12 mouse cellular contexts compared by ENCODE assay signal in the genomic region with DNA sequence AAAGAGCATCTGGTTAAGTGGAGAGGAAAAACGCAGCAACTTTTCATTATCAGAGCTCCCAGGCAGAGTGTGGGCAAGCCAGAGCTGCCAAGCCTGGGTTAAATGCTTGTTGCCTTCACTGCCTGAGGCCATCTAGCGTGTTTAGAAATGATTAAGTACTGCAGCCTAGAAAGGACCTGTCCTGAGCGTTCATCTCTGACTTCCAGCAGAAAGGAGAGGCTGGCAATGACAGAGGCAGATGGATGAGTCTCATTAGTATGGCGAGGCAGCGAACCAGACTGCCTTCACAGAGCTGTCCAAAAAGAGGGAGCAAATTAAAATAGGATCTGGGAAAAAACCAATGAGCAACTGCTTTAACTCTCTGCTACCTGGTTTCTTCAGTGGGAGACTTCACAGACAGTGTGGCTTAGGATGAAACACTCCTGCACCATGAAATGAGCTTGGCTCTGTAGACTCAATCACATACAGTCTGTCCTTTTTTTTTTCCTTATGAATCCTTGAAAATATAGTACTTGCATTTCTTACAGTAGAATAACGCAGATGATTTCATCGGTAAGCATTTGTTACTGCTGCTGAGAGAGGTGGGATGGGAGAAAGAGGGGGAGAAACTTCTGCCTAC.
DNase-seq lines count a peak whose midpoint lies in the region; ATAC-seq lines count a peak whose summit lies in the region.
"Had no signal": no experiment of that assay in that cellular context is flagged by ENCODE, and none has a peak within 500 bp of the region (broad histone marks: within the 10 kb centered on the region; RNA-seq: fewer than 3 reads in every experiment).

No protein-coding gene starts in this region.

- DNase-seq in forebrain, embryonic 10.5 days (ENCODE audit: extremely low spot score, low spot score), result no peak
- peak; percentile 17 for DNase-seq in embryonic facial prominence, embryonic 14.5 days (ENCODE audit: low spot score)
- peak; percentile 31 for DNase-seq in limb, embryonic 11.5 days (ENCODE audit: low spot score)
- DNase-seq in testis, postnatal 10 days (ENCODE audit: low spot score), result no peak
- DNase-seq in right cerebral cortex, adult 18-20 months, result no peak
- no peak for DNase-seq in frontal cortex, postnatal 14 days (ENCODE audit: low spot score in 2 of 2)
- DNase-seq: heart, postnatal 36 days; liver, embryonic 13.5 days had no signal

- H3K9ac ChIP-seq in forebrain, embryonic 13.5 days, result peak overlapping the region; percentile 12; the same call in 1 of the 2 replicates
- no peak overlapping the region for H3K9ac ChIP-seq in embryonic facial prominence, embryonic 14.5 days (ENCODE audit: low read depth, low read length)
- H3K9ac ChIP-seq in limb, embryonic 11.5 days (ENCODE audit: low read length), result no peak overlapping the region
- no peak overlapping the region for H3K9ac ChIP-seq in neural tube, embryonic 15.5 days (replicated peaks)
- H3K9ac ChIP-seq: embryonic facial prominence, embryonic 15.5 days; liver, embryonic 13.5 days; stomach, embryonic 15.5 days had no signal

- H3K9me3 ChIP-seq in forebrain, embryonic 13.5 days (replicated peaks), result no peaks in the 10 kb centered on the region
- H3K9me3 ChIP-seq in forebrain, embryonic 10.5 days, result no peaks in the 10 kb centered on the region
- H3K9me3 ChIP-seq in embryonic facial prominence, embryonic 14.5 days (ENCODE audit: control insufficient read depth, low read length), result no peaks in the 10 kb centered on the region
- H3K9me3 ChIP-seq in limb, embryonic 11.5 days (ENCODE audit: control insufficient read depth, low read length), result no peaks in the 10 kb centered on the region
- H3K9me3 ChIP-seq in neural tube, embryonic 15.5 days (replicated peaks), result no peaks in the 10 kb centered on the region
- H3K9me3 ChIP-seq: embryonic facial prominence, embryonic 15.5 days; liver, embryonic 13.5 days; stomach, embryonic 15.5 days had no signal

- H3K27ac ChIP-seq in forebrain, embryonic 13.5 days, result no peak overlapping the region
- H3K27ac ChIP-seq in forebrain, embryonic 10.5 days, result no peak overlapping the region
- H3K27ac ChIP-seq in embryonic facial prominence, embryonic 14.5 days (replicated peaks; ENCODE audit: low read depth, low read length), result no peak overlapping the region
- H3K27ac ChIP-seq in limb, embryonic 11.5 days (replicated peaks; ENCODE audit: low read depth, low read length), result no peak overlapping the region
- H3K27ac ChIP-seq in neural tube, embryonic 15.5 days (replicated peaks), result no peak overlapping the region
- H3K27ac ChIP-seq: embryonic facial prominence, embryonic 15.5 days; liver, embryonic 13.5 days; stomach, embryonic 15.5 days had no signal

- no peak overlapping the region for H3K4me3 ChIP-seq in forebrain, embryonic 13.5 days
- no peak overlapping the region for H3K4me3 ChIP-seq in forebrain, embryonic 10.5 days
- no peak overlapping the region for H3K4me3 ChIP-seq in embryonic facial prominence, embryonic 14.5 days (ENCODE audit: low read depth, low read length)
- H3K4me3 ChIP-seq in limb, embryonic 11.5 days (ENCODE audit: low read depth, low read length), result no peak overlapping the region
- no peak overlapping the region for H3K4me3 ChIP-seq in neural tube, embryonic 15.5 days (replicated peaks)
- H3K4me3 ChIP-seq: embryonic facial prominence, embryonic 15.5 days; liver, embryonic 13.5 days; stomach, embryonic 15.5 days had no signal

- ATAC-seq in forebrain, embryonic 13.5 days, result peak; percentile 82
- ATAC-seq in embryonic facial prominence, embryonic 14.5 days (ENCODE audit: low read depth), result peak; percentile 30; the same call in 1 of the 2 replicates
- no peak for ATAC-seq in limb, embryonic 11.5 days (ENCODE audit: insufficient number of reproducible peaks, low FRiP score, low TSS enrichment, low read depth)
- peak; percentile 77; the same call in 1 of the 2 replicates for ATAC-seq in neural tube, embryonic 15.5 days (ENCODE audit: low FRiP score)

- no peaks in the 10 kb centered on the region for H3K27me3 ChIP-seq in forebrain, embryonic 13.5 days
- H3K27me3 ChIP-seq in forebrain, embryonic 10.5 days (ENCODE audit: poor library complexity, severe bottlenecking), result no peaks in the 10 kb centered on the region
- no peaks in the 10 kb centered on the region for H3K27me3 ChIP-seq in embryonic facial prominence, embryonic 14.5 days (replicated peaks; ENCODE audit: control insufficient read depth, insufficient read depth, low read length)
- no peaks in the 10 kb centered on the region for H3K27me3 ChIP-seq in limb, embryonic 11.5 days (ENCODE audit: control insufficient read depth, insufficient read depth, low read length)
- no peaks in the 10 kb centered on the region for H3K27me3 ChIP-seq in neural tube, embryonic 15.5 days (replicated peaks)
- H3K27me3 ChIP-seq: embryonic facial prominence, embryonic 15.5 days; liver, embryonic 13.5 days; stomach, embryonic 15.5 days had no signal

- peaks cover 15% of the 10 kb centered on the region for H3K4me1 ChIP-seq in forebrain, embryonic 13.5 days
- H3K4me1 ChIP-seq in forebrain, embryonic 10.5 days, result peaks cover 12% of the 10 kb centered on the region
- no peaks in the 10 kb centered on the region for H3K4me1 ChIP-seq in embryonic facial prominence, embryonic 14.5 days (ENCODE audit: control insufficient read depth, insufficient read depth, low read length)
- H3K4me1 ChIP-seq in limb, embryonic 11.5 days (ENCODE audit: control insufficient read depth, insufficient read depth, low read length), result no peaks in the 10 kb centered on the region
- H3K4me1 ChIP-seq in neural tube, embryonic 15.5 days, result peaks cover 7% of the 10 kb centered on the region; the same call in 1 of the 2 replicates
- H3K4me1 ChIP-seq: embryonic facial prominence, embryonic 15.5 days; liver, embryonic 13.5 days; stomach, embryonic 15.5 days had no signal

- no peaks in the 10 kb centered on the region for H3K36me3 ChIP-seq in forebrain, embryonic 13.5 days (ENCODE audit: poor library complexity, severe bottlenecking)
- no peaks in the 10 kb centered on the region for H3K36me3 ChIP-seq in forebrain, embryonic 10.5 days (replicated peaks)
- no peaks in the 10 kb centered on the region for H3K36me3 ChIP-seq in embryonic facial prominence, embryonic 14.5 days (ENCODE audit: control insufficient read depth, insufficient read depth, low read length)
- H3K36me3 ChIP-seq in limb, embryonic 11.5 days (ENCODE audit: control insufficient read depth, insufficient read depth, low read length), result no peaks in the 10 kb centered on the region
- H3K36me3 ChIP-seq in neural tube, embryonic 15.5 days, result no peaks in the 10 kb centered on the region
- H3K36me3 ChIP-seq: embryonic facial prominence, embryonic 15.5 days; liver, embryonic 13.5 days; stomach, embryonic 15.5 days had no signal

- no peak overlapping the region for H3K4me2 ChIP-seq in forebrain, embryonic 13.5 days
- H3K4me2 ChIP-seq in embryonic facial prominence, embryonic 14.5 days (ENCODE audit: low read depth, low read length), result no peak overlapping the region
- no peak overlapping the region for H3K4me2 ChIP-seq in limb, embryonic 11.5 days (ENCODE audit: low read depth, severe bottlenecking)
- H3K4me2 ChIP-seq in neural tube, embryonic 15.5 days, result peak overlapping the region; percentile 17; the same call in 1 of the 2 replicates
- H3K4me2 ChIP-seq: embryonic facial prominence, embryonic 15.5 days; liver, embryonic 13.5 days; stomach, embryonic 15.5 days had no signal

- WGBS in forebrain, embryonic 13.5 days, result 47% methylated on average over 7 of the region's 7 CpGs
- WGBS in forebrain, embryonic 10.5 days, result 63% methylated on average over 7 of the region's 7 CpGs
- 29% methylated on average over 7 of the region's 7 CpGs for WGBS in embryonic facial prominence, embryonic 14.5 days
- WGBS in limb, embryonic 11.5 days, result 28% methylated on average over 7 of the region's 7 CpGs
- WGBS in neural tube, embryonic 15.5 days, result 28% methylated on average over 7 of the region's 7 CpGs

Comparison
In these comparisons a context has a peak if more than half of its experiments do, and no peak if none do; other contexts are left out.
1. DNase-seq: peak in embryonic facial prominence, embryonic 14.5 days (single experiment) and limb, embryonic 11.5 days (single experiment); none in forebrain, embryonic 10.5 days (single experiment), testis, postnatal 10 days (single experiment), right cerebral cortex, adult 18-20 months (single experiment) and frontal cortex, postnatal 14 days (0 of 2).